Mouse (Mus musculus) layer of hippocampus, adult 9-11 months (tissue): ENCODE data around the gene Slc25a31.
A peak's percentile ranks its signal among the peaks of the same experiment; 100 is the strongest.

ENCODE experiments used
- DNase-seq: peaks from one replicate; pipeline ENCODE4 v3.0.0; 2022

Gene Slc25a31

DNA sequence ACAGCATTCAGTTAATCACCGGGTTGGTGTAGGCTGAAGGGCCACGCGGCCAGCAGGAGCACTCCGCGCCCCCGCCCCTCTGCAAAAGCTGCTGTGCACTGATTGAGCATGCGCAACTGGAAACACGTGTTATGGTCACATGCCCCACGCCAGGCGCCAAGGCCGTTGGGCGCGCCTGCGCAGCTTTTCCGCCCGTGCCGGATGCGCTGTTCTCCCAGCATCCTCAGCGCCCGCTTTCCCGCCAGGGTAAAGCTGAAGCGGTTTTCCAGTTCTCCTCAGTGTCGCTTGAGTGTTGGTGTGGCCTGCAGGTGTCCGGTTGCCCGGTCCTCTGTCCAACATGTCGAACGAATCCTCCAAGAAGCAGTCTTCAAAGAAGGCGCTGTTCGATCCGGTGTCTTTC, at the start of gene Slc25a31:
TSS of gene Slc25a31 (plus strand) at position 201 of the 400 bp plus-strand sequence.
- no peak for DNase-seq

DNA sequence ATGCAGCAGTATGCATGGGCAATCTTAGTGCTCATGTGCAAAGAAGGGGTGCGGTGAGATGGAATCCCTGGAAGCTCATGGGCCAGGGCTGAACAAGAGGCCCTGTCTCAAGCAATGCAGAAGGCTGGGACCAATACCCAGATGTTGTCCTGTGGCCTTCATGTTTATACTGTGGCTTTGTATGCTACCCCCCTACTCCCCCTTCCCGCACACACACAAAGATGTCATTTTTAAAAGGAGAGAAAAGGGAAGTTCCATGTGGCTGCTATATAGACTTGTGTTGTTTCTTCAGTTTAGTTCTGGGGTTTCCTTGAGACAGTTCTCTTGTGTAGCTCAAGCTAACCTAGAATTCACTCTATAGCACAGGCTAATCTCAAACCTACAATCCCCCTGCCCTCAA, 48.4 kb upstream of the Slc25a31 start:
- no peak for DNase-seq

DNA sequence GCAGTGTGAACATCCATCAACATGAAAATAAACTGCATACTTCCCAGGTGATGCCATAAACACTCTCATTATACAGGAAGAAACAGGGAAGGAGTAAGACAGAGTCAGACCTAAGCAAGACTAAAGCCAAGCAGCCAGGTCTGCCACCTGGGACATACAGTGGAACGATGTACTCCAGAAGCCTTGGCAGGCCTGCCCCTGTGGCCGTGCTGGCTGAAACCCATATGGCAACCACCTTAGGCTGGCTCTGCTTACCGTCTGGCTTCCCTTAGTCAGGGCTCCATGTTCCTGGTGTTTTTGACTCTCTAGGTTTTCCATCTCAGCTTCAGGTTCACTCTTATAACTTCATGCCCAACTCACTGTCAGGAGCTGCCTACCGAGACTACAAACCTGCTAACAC, 42.5 kb upstream of the Slc25a31 start:
- no peak for DNase-seq

DNA sequence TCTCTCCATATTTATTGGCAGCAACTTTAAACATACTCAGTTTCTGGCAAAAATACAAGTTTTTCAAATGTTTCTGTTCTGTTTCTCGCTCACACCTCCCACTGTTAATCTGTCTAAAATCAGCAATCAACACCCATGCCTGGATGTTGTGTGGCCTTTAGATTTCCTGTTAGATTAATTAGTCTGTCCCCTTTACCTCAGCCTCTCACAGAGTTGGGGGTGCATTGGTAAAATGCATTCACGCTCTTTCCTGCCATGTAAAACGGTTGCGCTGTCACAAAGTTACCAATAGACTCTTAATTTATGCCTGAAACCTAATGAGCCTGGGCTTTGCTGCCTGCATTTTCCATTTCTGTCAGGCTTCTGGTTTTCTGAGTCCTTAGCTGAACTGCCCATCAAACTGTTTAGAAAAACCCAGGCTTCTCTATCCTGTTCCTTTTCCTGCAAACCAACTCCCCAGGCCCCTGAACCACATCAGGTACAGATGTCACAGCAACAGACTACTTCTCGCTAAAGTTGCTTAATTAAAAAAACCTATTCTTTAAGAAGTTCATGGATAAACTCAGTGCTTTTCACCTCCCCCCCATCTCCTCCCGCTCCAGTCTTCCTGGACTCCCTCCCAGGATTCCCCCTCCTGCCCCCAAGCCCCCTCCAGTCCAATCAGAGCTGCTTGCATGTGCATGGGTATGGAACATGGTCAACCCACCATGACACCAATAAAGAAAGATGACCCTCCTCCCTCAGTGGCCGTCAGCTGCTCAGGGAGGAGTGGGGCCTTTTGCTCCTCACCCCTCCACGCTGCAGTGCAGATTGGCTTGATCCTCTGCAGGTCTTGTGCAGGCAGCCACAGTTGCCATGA, 41.6 kb upstream of the Slc25a31 start:
- DNase-seq, result peak; percentile 57

DNA sequence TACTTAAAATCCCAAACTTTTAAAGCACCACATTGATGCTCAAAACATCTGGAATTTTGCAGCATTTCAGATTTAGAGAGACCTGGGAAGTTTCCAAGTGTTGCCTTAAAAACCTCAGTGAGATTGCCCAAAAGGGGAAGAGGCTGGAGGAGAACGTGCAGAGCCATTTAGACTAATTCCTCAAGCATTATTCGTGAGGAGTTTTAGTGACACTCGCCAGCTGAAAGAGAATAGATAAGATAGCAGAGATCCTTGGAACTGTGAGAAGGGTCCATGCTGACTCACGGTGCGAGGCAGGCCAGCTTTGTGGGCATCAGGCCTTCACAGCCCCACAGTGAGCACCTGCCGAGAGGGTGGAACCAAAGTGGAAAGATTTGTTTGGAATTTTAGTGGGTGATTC, 39.8 kb upstream of the Slc25a31 start:
- DNase-seq, result no peak

DNA sequence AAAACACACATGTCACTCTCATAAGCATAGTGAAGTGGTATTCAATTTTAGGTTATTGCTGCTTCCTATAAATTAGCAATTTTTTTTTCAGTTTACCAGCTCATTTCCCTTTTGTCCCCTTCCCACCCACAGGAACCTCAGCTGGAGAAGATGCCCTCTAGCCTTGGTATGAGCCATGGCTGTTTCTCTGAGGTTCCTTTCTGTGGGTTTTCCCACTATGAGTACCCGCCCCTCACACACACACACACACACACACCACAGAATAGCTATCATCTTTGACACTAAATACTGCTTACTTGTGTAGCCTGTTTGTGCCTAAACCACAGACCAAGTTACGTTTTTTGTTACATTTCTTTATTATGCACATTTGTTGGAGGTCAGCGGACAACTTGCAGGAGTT, 39.3 kb upstream of the Slc25a31 start:
- no peak for DNase-seq

DNA sequence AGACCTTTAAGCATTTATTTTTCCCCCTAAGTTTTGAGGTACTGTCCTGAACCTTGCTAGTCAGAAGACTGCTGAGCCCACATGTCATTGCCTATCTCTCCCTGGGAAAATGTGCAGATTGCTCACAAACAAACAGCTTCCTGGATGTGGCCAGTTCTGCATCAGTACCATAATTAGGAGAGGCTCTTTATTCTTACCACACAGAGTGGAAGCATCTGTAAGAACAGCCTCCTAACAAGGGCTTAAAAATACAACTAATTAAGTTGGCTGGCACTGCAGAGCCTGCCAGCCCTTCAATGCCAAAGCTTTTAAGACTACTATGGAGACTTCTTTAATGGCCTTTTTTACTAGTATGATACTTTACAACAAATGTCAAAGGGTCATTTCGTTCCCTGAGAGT, 35.1 kb upstream of the Slc25a31 start:
- DNase-seq, result peak; percentile 14

DNA sequence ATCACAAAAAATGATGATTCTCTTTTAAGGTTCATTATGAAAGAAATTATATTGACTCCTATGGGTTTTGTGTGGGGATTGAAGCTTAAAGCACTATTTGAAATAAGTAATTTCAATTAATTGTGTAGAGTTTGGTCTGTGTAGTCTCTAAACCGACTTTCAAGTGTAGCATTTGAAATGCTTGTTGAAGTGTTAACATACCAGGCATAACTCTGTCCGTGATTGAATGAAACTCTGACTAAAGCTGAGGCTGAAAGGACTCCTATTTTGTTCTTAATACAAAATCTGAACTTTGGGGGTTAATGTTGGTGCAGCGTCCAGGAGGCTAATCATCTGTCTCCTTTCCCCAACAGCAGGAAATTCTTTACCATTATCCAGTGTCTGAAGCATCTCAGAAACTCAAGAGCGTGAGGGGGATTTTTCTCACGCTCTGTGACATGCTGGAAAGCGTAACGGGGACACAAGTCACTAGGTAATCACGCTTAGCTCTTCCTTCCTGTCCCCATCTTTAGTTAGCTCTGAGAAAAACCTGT, 33.7 kb upstream of the Slc25a31 start:
- DNase-seq, result no peak

DNA sequence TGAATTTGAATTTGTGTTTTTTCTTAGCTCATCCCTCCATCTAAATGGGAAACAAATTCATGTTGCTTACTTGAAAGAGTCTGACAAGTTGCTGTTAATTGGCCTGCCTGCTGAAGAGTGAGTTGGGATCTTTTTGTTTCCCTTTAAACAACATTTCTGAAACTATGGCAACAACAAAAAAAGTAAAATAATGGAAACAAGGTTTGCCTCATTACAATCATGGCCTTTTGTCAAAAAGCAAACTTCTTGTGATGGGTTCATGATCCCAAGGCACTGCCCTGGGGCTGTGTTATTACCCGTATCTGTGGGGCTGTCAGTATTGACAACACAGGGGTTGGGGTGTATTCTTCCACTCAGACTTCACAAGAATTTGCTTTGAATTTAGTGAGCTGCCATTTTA, 29.8 kb upstream of the Slc25a31 start:
- DNase-seq, result no peak

DNA sequence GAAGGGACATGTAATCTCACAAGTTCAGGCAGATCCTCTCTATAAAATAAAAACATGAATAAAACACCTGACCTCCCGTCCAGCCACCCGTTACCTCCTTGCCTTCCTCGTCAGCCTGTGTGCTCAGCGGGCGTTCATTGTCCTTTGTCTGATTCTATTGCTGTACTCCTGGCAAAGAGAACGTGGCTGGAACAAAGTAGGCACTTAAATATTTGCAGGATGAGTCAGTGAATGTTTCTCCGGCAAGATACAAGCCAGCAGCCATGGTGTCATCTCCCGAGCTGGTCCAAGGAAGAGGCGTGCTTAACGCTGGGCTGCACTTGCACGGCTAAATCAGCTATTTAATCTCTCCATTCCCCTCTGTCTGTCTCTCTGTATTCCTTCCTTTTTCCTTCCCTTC, 26.3 kb upstream of the Slc25a31 start:
- no peak for DNase-seq

DNA sequence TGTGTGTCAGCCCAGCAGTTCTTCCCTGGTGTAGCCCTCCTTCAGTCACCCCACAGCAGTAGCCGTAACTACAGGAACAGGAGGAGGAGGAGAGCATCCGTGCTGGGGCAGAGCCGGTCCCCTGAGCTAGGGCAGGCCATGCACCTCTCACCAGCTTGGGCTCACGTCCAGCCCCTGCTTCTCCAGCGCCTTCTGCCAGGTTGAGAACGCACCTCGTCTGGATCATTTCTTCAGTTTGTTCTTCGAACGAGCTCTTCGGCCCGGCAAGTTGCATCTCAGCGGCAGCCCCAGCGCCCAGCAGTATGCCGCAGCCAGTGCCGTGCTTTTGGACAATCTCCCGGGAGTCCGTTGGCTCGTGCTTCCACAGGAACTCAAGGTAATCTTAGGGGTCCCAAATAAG, 25.5 kb upstream of the Slc25a31 start:
- no peak for DNase-seq

DNA sequence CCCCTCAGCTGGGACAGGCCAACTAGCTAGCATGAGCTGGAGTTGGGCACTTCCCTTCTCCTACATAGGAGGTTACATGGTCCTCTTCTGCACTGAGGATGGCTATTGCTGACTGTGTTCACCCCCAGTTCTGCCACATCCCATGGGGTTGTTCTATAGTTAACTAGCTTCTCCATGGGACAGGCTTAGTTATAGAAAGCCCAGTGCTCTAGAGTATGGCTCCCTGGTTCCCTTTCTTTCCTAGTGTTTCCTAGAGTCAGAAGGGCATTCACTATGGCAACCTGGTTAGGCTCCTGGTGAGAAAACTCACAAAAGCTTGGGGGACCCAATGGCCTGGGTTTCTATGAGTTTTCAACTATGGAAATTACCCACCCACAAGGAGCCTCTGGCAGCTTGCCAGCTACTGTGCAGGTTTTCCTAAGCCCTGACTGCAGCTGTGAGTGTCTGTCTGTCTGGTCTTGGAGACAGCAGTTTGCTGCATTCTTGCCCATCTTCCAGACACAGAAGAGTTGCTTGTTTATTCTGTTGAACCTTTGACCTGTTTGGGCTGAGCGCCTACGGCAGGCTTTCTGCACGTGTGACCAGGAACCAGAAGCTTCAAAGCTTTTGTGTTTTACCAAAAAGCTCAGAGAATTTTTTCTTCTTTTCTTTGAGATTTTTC, 22.7 kb upstream of the Slc25a31 start:
- DNase-seq, result no peak

DNA sequence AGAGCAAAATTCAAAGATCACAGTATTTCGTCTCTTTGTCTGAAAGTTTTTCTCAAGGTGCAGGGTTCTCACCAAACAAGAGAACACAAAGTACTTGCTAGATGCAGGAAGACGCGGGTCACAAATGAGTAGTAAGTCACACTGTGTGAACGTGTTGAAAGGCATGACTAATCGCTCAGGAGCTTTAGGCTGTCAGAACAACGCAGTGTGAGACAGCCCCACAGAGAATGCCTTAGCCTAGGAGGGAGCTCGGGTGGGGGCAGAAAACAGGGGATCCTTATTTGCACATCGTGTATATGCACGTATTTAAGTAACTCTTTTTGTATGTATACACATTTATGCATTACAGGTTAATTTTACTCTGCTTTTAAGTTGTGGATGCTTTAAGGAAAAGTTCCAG, 21.8 kb upstream of the Slc25a31 start:
- DNase-seq, result no peak

DNA sequence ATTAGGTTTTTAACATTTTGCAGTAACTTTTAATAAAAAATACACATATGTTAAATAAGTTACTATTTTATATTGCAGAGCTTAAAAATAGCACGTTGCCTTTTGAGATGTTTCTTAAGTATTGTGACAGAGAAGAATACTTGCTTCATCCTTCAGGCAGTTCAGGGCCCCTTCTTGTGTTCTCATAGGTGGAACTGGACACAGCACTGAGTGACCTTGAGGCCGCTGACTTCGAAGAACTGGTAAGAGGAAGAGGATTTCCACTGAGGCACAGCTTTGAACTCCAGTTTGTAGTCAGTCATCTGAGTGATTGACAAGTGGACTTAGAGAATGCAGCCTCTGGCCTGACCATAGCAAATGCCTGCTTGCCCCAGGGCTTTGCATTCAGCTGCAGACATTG, 21.1 kb upstream of the Slc25a31 start:
- DNase-seq, result no peak

DNA sequence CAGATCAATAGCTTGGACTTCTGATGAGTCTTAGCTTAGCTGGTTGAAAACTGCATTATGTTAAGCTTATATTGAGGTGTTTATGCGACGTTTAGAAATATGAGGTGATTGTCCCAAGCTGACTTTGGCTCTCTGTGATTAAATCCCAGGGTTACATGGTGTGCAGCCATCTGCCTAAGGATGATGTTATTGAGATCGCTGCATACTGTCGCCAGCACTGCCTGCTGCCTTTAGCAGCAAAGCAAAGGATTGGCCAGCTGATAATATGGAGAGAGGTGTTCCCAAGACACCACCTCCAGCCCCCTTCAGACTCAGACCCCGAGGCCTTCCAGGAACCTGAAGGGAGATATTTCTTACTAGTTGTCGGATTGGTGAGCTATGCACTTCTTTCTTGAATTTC, 17.1 kb upstream of the Slc25a31 start:
- no peak for DNase-seq

DNA sequence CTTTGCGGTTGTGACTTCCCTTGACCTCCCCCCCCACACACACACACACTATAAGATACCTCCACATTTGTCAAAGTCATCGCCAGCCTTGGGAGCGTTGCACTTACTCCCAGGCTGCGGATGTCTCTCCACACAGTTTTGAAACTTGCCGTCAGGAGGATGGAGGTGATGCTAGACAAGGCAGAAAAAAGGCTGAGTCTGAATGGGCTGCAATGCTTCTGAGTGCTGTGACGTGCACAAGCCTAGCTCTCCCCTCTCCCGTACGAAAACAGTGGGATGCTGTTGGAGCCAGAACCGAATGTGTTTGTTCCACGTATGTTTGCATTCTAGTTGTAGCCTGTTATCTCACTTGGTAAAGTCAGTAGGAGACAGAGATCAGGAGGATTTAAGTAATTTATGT, 15.2 kb upstream of the Slc25a31 start:
- no peak for DNase-seq

DNA sequence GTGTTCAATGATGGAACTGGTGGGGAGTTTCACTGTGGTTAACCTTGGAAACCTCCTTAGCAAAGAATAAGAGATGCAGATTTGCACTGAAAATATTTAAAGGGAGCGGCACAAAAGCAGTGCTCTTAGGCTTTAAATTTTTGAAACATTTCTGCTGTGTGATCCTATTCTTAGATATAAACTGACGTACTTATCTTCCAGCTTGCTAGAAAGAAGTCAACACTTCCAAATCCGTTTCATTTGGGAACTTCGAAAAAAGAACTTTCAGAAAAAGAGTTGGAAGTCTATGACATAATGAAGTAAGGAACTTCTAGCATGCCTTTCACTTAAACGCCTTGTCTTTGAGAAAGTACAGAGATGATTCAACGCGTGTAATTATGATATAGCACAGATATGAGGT, 14.7 kb upstream of the Slc25a31 start:
- no peak for DNase-seq

DNA sequence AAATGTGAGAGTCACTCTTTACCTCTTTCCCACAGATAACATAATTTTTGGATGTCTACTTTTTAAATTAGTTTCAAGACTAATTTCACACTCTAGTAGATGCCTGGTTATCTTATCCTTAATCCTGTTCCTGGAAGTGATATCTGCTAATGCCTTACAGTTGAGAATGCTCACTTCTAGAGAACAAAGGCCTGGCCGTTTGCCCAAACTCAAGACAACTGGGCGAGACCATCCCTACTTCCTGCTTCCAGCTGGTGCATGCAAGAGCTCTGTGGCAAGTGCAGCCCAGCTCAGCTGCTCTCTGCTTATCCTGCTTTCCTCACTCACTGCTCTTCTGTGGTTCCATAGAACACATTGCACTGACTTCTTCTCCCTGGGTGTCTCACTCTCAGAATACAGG, 14.2 kb upstream of the Slc25a31 start:
- DNase-seq, result no peak

DNA sequence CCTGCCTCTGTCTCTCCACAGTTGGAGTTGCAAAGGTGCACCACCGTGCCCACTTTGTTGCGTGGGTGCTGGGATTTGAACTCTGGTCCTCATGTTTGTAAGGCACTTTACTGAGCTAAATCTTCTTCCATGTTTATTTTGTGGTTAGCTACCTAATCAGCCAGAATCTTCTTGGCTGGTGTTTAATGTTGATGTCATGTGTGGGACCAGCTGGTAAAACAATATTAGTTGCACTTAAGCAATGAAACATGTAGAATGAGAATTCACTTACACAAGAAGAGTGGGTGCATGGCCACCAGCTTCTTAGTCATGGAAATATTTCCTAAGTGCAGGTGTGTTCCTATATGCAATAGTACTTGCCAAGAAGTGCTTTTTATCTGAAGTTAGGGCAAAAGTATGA, 13.5 kb upstream of the Slc25a31 start:
- DNase-seq, result no peak

DNA sequence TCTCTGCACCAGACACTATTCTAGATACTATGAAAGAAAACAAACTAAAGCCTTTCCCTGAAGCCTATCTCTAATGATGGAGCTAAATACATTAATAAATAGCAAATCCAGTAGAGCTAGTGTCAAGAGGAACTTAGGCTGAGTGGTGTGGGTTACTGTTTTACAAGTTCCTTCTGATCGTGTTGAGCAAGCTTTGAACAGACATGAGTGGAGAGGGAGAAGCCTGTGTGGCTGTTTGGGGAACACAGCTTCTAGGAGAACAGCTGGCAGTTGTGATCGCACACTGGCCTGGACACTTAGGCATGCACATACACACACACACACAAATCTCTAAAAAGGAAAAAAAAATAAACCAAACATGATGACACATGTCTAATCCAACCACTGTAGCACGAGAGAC, 9.8 kb upstream of the Slc25a31 start:
- DNase-seq, result no peak

DNA sequence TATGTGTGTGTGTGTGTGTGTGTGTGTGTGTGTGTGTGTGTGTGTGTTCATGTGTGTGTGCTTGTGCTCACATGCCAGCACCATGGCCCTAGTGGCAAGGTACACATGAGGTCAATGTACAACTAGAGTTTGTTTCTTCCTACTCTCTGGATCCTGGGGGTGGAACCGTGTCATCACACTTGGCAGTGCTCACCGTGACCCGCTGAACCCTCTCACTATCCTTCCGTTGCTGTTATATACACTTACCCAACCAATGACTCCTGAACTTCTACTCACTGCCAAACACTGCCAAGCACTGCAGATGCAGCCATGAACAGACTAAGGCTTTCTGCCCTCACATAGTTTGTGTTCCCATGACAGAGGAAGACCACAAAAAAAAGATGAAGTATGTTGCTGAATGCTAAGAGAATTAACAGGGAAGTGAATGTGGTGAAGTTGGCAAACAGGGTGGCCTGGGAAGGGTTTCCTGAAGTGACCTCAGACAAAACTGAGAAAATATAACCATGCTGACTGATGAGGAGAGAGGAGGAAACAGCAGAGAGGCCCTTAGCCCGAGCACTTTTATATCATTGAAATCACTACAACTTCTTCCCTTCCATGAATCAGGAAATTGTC, 3.7 kb upstream of the Slc25a31 start:
- no peak for DNase-seq

DNA sequence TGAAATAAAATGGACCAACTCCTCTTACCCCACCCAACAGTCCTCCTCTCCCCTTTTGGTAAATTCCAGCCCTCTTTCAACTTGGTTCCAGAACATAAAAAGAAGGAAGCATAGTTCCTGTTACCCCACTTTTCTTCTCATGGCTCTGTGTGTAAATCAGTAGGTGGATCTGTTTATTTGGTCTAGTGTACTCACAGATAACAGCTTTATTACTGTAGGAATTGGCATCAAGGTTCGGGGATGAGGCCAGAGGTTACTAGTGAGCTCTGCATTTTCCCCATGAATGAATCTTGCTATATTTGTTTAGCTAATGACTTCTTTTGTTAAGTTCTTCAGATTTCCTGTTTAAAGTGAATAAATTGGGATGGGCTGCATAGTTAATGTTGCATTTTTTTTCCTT, 7.4 kb downstream of the Slc25a31 start:
- no peak for DNase-seq

DNA sequence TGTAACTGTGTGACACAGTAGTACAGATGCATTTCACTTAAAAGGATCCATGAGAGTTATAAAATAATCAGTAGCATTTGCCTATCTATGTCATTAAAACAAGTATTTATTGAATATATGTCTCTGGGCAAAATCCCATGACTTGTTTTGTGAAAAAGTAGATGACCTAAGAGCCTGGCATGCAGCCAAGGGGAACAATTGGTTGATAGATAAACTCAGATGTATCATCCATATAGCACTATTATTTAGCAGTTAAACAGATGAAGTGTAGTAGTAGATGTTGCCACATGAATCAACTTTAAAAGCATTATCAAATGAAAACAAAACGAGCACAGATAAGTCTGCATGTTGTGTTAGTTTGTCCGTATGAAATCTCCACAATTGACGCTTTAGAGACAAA, 10.4 kb downstream of the Slc25a31 start:
- no peak for DNase-seq

DNA sequence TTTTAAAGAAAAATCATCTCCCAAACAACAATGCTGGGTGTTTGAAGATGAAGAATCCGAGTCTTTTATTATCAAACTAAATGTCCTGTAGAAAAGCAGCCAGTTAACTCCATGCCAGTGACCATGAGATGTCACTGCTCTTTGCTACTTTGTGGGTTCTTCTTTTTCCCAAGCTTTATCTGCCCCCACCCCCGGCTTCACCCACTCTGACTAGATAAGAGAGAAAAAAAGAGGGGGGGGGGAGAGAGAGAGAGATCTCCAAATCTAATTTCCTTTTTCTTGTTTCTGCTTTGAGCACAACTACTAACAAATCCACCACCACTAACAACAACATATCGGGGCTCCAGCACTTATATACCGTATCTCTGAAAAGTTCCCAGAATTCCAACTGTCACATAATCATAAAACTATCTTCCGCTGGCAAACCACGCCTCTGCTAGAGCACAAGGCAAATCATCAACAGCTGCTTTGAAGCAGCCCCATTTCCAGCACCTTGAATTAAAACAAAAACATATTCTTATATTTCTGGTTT, 29.8 kb downstream of the Slc25a31 start:
- no peak for DNase-seq
